Mouse (Mus musculus): ENCODE measurements around the gene Mnx1.

GRCm38 (mm10) chr5:29462943-29463686 is 15.2 kb downstream of the Mnx1 start:
- no peak for TF ChIP-seq POLR2A (IDR thresholded peaks at IDR 0.05; ENCODE audit: insufficient read depth, low read depth, low read length)
- no peak for TF ChIP-seq CTCF (IDR thresholded peaks at IDR 0.05)
- no peak for TF ChIP-seq EP300 (IDR thresholded peaks at IDR 0.05; ENCODE audit: insufficient read depth, low read depth, low read length)
